Mouse (Mus musculus) heart, postnatal 0 days (tissue): ENCODE data around the gene 4930415O20Rik. TPM values are rescaled to one million over a fixed set of nuclear protein-coding genes. Genes with fewer than 3 reads are reported as not detected.

Source experiments
- ATAC-seq: fragments of 200-750 bp; cut with Nextera tagmentation; 2 replicates; pipeline ENCODE4 v1.8.0; 2017; ENCODE audit warnings: low read depth, moderate number of reproducible peaks, moderate library complexity; ENCODE audit not compliant: insufficient read depth
- DNase-seq: peaks from one replicate; pipeline ENCODE4 v3.0.0-alpha.2; 2016; ENCODE audit warnings: low spot score
- H3K27ac ChIP-seq: fragments of 300-500 bp; sonication (generic); 2 replicates; pipeline ENCODE4 v1.5.1; 2014; ENCODE audit warnings: low read depth, mild to moderate bottlenecking
- H3K27me3 ChIP-seq: fragments of 300-500 bp; sonication (generic); 2 replicates; pipeline ENCODE4 v1.6.1; 2014; ENCODE audit warnings: low read length, mixed read lengths; ENCODE audit not compliant: control insufficient read depth, insufficient read depth
- H3K36me3 ChIP-seq: fragments of 300-500 bp; sonication (generic); replicated peaks from 2 replicates; pipeline ENCODE4 v1.6.1; 2014; ENCODE audit warnings: low read length, mixed read lengths; ENCODE audit not compliant: control insufficient read depth, insufficient read depth
- H3K4me1 ChIP-seq: fragments of 300-500 bp; sonication (generic); 2 replicates; pipeline ENCODE4 v1.6.1; 2014; ENCODE audit warnings: antibody characterized with exemption; ENCODE audit not compliant: control insufficient read depth, insufficient read depth
- H3K4me2 ChIP-seq: fragments of 300-500 bp; sonication (generic); 2 replicates; pipeline ENCODE4 v1.6.1; 2014; ENCODE audit warnings: low read depth, mild to moderate bottlenecking, low read length, moderate library complexity
- H3K4me3 ChIP-seq: fragments of 300-500 bp; sonication (generic); 2 replicates; pipeline ENCODE4 v1.5.1; 2014; ENCODE audit warnings: low read depth, low read length
- H3K9ac ChIP-seq: fragments of 300-500 bp; sonication (generic); replicated peaks from 2 replicates; pipeline ENCODE4 v1.6.1; 2014; ENCODE audit warnings: low read depth, low read length, mixed read lengths
- H3K9me3 ChIP-seq: fragments of 300-500 bp; sonication (generic); replicated peaks from 2 replicates; pipeline ENCODE4 v1.6.1; 2016; ENCODE audit warnings: low read length; ENCODE audit not compliant: control insufficient read depth
- CTCF ChIP-seq: IDR thresholded peaks from 2 replicates; pipeline ENCODE4 v1.5.1; 2016; ENCODE audit warnings: antibody characterized with exemption, control low read depth, low read depth
- EP300 ChIP-seq: IDR thresholded peaks from 2 replicates; pipeline ENCODE4 v1.6.1; 2016; ENCODE audit warnings: antibody characterized with exemption, low read depth
- WGBS: fragments of 180-500 bp; shearing (Covaris S2); extraction: QIAGEN DNeasy Blood & Tissue Kit; methylation state at CpG from one replicate; pipeline ENCODE4 v1.1.7; 2014; 5-methylcytosine and 5-hydroxymethylcytosine counted together
- polyA plus RNA-seq: library from polyadenylated mRNA; unstranded; fragments of >200 nt; fragmentation: Nextera tagmentation; extraction: Ambion mirVana; gene quantifications from 2 replicates; pipeline ENCODE4 v1.2.1, GENCODE M21; 2015
- total RNA-seq: library from RNA; depleted of rRNA; stranded (reverse); fragments of >200 nt; gene quantifications from 2 replicates; pipeline ENCODE4 v1.2.3, GENCODE M21; 2014; ENCODE audit warnings: low replicate concordance; rRNA removed

Gene 4930415O20Rik
- total RNA-seq (not detected in 2 replicates), polyA plus RNA-seq (0.30 TPM in 1 of 2 replicates, not detected in the other)

- WGBS = 68% methylated on average over 10 of the region's 10 CpGs
- Histone ChIP-seq H3K4me1 (peaks cover 11% of the 10 kb centered on the region), H3K27ac (no peak within 1 kb of the TSS), H3K4me2 (no peak within 1 kb of the TSS), H3K27me3 (no peaks in the 10 kb centered on the region), H3K9ac (no peak within 1 kb of the TSS), H3K4me3 (no peak within 1 kb of the TSS), H3K36me3 (no peaks in the 10 kb centered on the region), H3K9me3 (no peaks in the 10 kb centered on the region)
- ATAC-seq = no peak
- no peak for DNase-seq
- TF ChIP-seq CTCF (no peak), EP300 (no peak)
Measured at GRCm38 (mm10) chr15:98570873-98571538, at the start of gene 4930415O20Rik, which contains the start of gene Ccnt1. Gene 4930415O20Rik, plus strand, starts transcription at chr15:98571004. Gene Ccnt1, minus strand, starts transcription at chr15:98570923.

GRCm38 (mm10) chr15:98521245-98521644, 49.6 kb upstream of the 4930415O20Rik start:
- TF ChIP-seq EP300 (no peak), CTCF (no peak)
- Histone ChIP-seq H3K27ac (no peak overlapping the region), H3K4me1 (no peaks in the 10 kb centered on the region), H3K36me3 (peaks cover 80% of the 10 kb centered on the region), H3K9me3 (no peaks in the 10 kb centered on the region), H3K4me2 (no peak overlapping the region), H3K4me3 (no peak overlapping the region), H3K27me3 (no peaks in the 10 kb centered on the region), H3K9ac (no peak overlapping the region)
- DNase-seq (no peak), ATAC-seq (no peak)
- 84% methylated on average over 3 of the region's 3 CpGs for WGBS

GRCm38 (mm10) chr15:98526057-98526456, 44.7 kb upstream of the 4930415O20Rik start:
- Histone ChIP-seq H3K4me1 (no peaks in the 10 kb centered on the region), H3K9me3 (no peaks in the 10 kb centered on the region), H3K27me3 (no peaks in the 10 kb centered on the region), H3K36me3 (peaks cover 95% of the 10 kb centered on the region), H3K27ac (no peak overlapping the region), H3K4me2 (no peak overlapping the region), H3K4me3 (no peak overlapping the region), H3K9ac (no peak overlapping the region)
- WGBS = 58% methylated on average over 5 of the region's 5 CpGs
- no peak for DNase-seq
- no peak for ATAC-seq
- TF ChIP-seq EP300 (no peak), CTCF (no peak)

DNA sequence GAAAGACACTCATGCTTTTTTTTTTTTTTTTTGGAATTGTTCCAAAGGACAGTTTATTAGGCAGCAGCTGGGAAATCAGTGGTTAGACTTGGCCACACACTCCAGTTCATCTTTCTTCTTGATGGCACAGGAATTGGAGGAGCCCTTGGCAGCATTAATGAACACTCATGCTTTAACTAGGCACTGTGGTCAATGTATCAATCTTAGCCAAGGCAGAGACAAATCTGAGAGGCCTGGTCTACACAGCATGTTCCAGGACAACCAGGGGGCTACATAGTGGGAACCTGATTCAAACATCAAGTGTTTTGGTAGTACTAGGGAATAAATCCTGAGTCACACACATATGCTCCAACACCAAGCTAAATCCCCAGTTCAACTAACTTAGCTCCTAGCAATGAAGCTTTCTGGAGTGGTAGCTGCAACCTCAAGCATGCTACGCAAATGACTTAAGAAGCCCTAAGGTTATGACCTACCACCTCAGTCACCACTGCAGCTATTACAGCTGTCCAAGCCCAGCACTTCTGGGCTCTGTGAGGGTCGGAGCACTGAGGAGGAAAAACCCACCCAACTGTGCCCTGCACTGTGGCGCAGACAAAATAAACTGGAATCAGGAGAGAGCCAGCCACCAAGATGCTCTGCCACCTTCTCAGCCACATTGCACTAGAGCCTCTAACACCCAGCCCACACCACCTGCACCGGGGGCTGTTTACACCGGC, 43.6 kb upstream of the 4930415O20Rik start:
- no peaks in the 10 kb centered on the region for H3K9me3 ChIP-seq
- DNase-seq (no peak), ATAC-seq (no peak)
- no peak overlapping the region for H3K4me3 ChIP-seq
- no peak overlapping the region for H3K27ac ChIP-seq
- H3K4me1 ChIP-seq = peaks cover 2% of the 10 kb centered on the region; the same call in 1 of the 2 replicates
- H3K36me3 ChIP-seq = peaks cover 89% of the 10 kb centered on the region
- 97% methylated on average over 5 of the region's 5 CpGs for WGBS
- TF ChIP-seq EP300 (no peak), CTCF (no peak)
- H3K4me2 ChIP-seq = no peak overlapping the region
- H3K9ac ChIP-seq = no peak overlapping the region
- H3K27me3 ChIP-seq = no peaks in the 10 kb centered on the region

DNA sequence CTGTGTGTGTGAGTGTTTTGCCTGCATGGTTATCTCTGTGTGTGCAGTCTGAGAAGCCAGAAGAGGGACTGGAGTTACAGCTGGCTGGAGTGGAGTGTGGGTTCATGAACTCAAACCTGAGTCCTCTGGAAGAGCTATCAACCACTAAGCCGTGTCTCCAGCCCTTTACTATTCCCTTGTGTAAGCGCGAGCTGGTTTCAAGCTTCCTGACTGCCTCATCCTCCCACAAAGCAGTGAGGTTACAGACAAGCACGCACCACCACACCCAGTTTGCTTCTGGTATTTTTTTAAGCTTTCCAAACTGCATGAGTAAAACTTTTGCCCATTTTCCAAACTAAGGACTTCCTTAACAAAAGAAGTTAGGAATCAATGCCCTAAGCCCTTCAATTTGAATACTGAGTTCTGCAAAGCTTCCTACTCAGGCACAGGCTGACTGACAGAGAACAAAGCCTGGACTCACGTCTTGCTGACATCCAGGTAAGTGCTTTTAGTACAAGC, 42.7 kb upstream of the 4930415O20Rik start:
- Histone ChIP-seq H3K9me3 (no peaks in the 10 kb centered on the region), H3K27ac (no peak overlapping the region), H3K36me3 (peaks cover 80% of the 10 kb centered on the region), H3K4me2 (no peak overlapping the region), H3K4me1 (peaks cover 11% of the 10 kb centered on the region; the same call in 1 of the 2 replicates), H3K9ac (no peak overlapping the region), H3K27me3 (no peaks in the 10 kb centered on the region), H3K4me3 (no peak overlapping the region)
- ATAC-seq (no peak), DNase-seq (no peak)
- TF ChIP-seq EP300 (no peak), CTCF (no peak)
- 70% methylated on average over 5 of the region's 5 CpGs for WGBS
